Mouse (Mus musculus) gastrocnemius, postnatal 4 days (tissue): Measurements from ENCODE around the gene Mmrn1. TPM values are rescaled to one million over a fixed set of nuclear protein-coding genes. Genes with fewer than 3 reads are reported as not detected.

Source experiments
- DNase-seq, 2 experiments: peaks; one replicate each; pipeline ENCODE4 v3.0.0; 2021 to 2022; ENCODE audit warnings: low spot score in 2 of 2, mixed read lengths in 2 of 2
- total RNA-seq, 2 experiments: library from RNA; stranded (reverse); gene quantifications; 2 replicates each; pipeline ENCODE4 v1.2.3; 2021

Gene Mmrn1
- total RNA-seq, 2 experiments from 2014 or later: 1.5 to 1.8 TPM

DNA sequence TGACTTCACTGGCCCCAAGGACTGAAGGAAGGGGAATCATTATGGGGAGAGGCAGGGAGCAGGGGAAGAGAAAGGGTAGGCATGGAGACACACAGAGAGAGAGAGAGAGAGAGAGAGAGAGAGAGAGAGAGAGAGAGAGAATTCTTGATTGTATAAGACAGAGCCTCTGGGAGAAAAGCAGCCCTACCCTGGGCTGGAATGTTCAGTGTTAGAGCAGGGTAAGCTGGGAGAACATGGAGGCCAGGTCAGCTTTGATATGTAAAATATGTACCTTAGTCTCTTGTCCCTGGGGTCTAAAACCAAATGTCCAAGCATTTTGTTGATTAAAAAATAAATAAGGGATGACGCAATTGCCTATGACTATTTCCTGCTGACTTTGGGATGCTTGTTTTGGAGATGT, 67.6 kb downstream of the Mmrn1 start:
- DNase-seq: no peak

DNA sequence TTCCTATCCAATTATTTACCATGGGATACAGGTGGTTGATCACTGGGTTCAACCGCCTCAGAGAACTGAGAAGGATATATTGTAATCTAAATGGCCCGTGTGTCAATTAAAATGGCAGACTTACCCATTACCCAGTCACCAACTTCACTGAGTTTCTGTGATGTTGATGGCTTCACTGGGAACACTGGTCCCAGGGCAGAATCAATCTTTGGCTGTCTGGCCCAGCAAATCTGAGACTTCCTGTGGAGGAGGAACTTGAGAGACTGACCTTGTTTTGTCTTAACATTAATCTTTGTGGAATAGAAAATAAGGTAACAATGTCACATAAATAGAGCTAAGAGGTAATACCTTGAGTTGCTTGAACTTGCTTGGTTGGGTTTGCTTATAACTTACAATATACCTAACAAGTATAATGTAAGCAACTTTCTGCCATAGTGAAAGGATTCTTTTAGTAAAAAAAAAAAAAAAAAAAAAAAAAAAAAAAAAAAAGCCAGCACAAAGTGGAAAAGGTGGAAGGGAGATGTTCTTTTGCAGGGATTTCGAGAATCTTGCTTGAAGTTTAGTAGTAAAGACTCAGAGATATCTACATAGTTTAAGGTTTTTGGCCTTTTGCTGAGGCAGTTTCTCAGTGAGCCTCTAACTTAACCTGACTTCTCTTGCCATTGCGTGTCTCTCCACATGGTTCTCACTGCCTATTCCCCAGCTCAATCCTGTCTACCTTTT, 68.8 kb downstream of the Mmrn1 start:
- DNase-seq: no peak

DNA sequence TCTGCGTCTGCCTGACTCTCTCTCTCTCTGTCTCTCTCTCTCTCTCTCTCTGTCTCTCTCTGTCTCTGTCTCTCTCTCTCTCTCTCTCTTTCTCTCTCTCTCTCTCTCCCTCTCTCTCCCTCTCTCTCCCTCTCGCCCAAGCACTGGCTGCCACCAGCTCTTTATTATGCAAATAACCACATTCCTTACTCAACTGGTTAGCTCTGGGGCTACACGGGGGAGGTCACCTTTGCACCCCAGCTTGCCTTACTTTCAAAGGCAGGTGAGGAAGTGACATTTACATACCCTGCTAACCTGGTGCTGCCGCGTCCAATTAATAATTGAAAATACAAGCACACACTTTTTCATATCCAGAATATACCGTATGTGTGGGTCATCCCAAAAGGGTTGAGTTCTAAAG, 69.3 kb downstream of the Mmrn1 start:
- DNase-seq: no peak

DNA sequence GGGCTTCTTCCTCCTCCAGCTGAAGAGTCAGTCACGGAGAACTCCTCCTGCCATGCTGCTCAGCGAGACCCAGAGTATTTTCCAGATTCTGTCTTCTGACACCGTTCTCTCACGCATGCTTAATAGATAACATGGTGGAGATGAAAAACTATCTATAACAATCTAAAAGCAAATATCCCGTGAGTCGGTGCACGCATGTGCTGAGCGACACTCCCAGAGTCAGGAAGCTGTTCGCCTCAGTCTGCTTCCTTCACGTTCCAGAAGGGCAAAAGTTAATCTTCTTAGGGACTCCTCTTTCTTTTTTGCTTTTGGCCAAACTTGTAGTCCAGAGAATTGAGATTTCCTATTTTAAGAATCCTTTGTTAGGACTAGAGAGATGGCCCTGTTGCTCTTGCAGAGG, 69.7 kb downstream of the Mmrn1 start:
- no peak for DNase-seq

GRCm38 (mm10) chr6:60995596-60995995, 70.8 kb downstream of the Mmrn1 start:
- DNase-seq: no peak

GRCm38 (mm10) chr6:60996328-60996727, 71.6 kb downstream of the Mmrn1 start:
- no peak for DNase-seq

- no peak for DNase-seq
Observed at GRCm38 (mm10) chr6:61001003-61001790, 76.4 kb downstream of the Mmrn1 start.

DNA sequence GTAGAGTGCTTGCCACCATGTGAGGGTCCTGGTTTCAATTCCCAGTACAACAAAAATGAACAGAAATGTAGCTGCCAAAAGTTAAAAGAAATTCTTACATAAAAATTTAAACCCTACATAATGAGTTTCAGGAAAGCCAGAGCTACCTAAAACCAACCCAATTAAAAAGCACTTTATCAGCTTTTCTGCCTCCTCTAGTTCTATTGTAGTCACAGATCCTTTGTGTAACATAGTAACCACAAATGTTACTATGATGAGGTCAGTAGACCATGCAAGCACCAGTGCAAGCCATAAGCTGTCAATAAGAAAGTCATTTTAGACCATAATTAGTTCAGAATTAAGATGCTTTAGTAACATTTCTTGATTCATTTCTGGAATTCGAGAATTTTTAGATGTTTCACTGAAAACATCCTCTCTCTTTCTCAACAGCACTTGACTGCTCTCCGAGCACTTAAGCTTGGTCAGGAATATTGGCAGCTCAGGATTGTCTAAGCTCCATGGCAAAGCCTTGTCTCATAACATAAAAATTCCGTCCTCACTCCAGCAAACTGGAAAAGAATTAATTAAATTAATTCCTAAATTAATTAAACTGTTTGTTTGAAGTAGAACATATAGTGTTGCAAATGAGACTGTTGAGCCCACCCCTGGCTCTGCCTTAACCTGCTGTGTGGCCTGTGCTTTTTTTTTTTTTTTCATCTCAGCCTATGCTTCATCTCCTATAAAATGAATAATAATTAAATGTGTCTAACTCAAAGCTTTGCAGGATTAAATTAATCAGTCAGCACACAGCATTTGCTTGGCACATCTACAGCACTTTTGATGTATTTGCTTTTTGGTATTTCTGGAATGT, 79.4 kb downstream of the Mmrn1 start:
- DNase-seq: no peak

GRCm38 (mm10) chr6:61013780-61014179, 89.0 kb downstream of the Mmrn1 start:
- DNase-seq: no peak

- no peak for DNase-seq
Observed at GRCm38 (mm10) chr6:61019689-61020088, 94.9 kb downstream of the Mmrn1 start.

DNA sequence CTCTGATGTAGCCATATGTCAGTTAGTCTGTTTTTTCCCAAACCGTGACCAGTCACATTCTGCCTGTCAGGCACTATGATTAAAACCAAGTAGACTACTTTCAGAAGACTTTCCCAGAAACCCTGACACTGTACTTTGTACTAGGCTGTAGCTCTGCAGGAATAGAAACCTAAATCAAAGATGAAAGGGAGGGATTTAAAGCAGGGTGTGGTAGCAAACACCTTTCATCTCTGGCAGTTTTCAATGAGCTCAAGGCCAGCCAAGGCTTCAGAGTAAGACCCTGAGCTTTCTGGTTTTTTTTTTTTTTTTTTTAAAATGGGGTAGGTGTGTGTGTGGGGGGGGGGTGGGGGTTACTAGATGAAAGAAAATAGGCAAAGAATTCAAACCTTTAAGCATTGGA, 96.2 kb downstream of the Mmrn1 start:
- DNase-seq: no peak

GRCm38 (mm10) chr6:61033251-61033650, 108.5 kb downstream of the Mmrn1 start:
- DNase-seq: no peak

Other genes with a start within 250 kb of the Mmrn1 start
- gene Snca, start 95.1 kb upstream of the Mmrn1 start, total RNA-seq: 1 to 10 TPM; 1.5 to 3.6 TPM